Mouse (Mus musculus) kidney, postnatal 36 days (tissue): ENCODE data around the gene Hlf.

Source experiments
- DNase-seq, 2 experiments: peaks; one replicate each; pipeline ENCODE4 v3.0.0; 2021 to 2022; ENCODE audit warnings: mixed read lengths in 2 of 2

The Hlf gene

GRCm38 (mm10) chr11:90390817-90391173, at the start of gene Hlf:
Hlf (minus strand) TSS chr11:90390895.
- peak; percentile 90 to 95 for DNase-seq

DNA sequence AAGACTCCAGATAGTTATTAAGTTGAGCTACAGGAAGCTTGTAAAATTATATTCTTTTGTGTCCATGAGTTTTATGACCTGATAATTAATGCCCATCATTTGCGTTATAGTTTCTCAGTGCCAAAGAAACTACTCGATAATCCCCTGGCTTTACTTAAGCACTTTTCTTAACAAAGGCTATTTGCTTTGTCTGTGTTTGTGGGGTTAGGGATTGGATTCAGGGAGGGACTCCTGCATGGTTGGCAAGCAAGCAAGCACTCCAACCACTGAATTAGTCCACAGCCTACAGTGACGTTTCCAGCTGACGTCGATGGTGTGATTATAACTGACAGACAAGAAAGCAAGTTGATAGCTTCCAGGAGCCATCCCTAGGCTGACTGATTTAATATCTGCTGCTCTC, 48.1 kb upstream of the Hlf start:
- no peak for DNase-seq

DNA sequence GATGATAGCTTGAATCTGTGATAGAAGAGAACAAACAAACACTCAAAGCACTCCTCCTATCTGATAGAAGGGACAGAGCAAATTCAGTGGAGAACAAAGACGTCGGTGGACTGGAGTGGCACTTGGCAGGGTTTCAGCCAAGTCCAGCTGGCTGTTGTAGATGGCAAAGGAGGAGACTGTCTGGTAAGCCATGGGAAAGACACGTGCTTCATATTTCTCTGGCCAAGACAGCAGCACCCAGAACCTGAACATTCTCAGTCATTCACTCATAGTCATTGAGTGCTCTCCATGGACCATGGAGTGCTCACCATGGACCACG, 34.5 kb upstream of the Hlf start:
- DNase-seq = no peak

- no peak for DNase-seq
Observed at GRCm38 (mm10) chr11:90424334-90425206, 33.9 kb upstream of the Hlf start.

DNA sequence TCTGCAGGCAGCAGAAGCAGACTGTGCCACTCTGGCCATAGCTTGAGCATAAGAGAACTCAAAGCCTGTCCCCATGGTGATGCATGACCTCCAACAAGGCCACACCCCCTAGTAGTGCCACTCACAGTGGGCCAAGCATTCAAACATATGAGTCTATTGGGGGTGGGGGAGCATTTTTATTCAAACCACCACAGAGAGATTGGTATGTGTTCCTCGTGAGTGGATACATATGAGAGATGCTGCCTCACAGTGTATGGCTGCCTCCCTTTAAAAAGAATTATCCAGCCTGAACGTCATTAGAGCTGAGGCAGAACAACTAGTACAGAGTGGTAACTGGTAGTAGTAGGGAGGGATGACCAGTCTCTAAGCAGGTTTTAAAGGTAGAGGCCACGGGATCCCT, 33.2 kb upstream of the Hlf start:
- no peak for DNase-seq

DNA sequence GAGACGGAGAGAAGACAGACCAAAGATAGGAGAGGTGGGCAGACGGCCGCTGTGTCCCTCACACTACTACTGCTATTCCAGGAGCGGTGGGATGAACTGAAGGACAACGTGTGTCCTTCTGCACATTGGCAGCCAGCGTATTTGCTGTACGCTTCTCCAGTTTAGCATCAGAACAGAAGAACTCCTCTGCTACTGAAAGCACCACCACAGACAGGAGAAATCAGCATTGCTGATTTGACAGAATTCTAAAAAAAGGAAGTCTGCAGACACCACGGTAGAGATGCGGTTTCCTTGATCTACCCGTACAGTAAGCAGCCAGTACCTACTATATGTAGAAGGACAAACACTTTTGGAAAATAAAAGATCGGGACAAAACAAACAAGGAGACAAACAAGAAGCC, 29.0 kb upstream of the Hlf start:
- DNase-seq = no peak

DNA sequence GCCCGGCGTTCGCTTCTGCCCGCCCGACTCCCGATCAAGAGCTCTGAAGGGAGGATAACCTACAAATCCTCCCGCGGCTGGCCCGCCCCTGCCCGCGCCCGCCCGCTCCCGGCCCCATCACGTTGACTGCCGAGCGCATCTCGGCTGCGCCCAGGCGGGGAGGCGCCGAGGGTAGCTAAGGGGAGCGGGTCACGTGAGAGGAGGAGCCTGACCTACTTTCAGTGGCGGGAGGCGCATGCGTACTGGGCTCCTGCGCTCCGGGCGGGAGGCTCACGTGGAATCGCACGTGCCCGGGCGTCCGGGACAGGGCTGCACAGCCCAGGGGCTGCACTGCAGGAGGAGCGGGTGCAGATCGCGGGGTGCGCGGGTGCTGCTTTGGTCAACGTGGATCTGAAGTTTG, 27.2 kb upstream of the Hlf start:
- peak; percentile 99 to 100 for DNase-seq

GRCm38 (mm10) chr11:90417011-90417410, 26.3 kb upstream of the Hlf start:
- no peak for DNase-seq

GRCm38 (mm10) chr11:90398850-90399249, 8.2 kb upstream of the Hlf start:
- DNase-seq = no peak

GRCm38 (mm10) chr11:90391271-90392185, 833 bp upstream of the Hlf start:
- DNase-seq = no peak

- peak in 1 of 2 experiments; percentile 34 for DNase-seq
Observed at GRCm38 (mm10) chr11:90389902-90390816, 536 bp downstream of the Hlf start.

GRCm38 (mm10) chr11:90389174-90389901, 1.4 kb downstream of the Hlf start:
- peak; percentile 77 to 79 for DNase-seq

DNA sequence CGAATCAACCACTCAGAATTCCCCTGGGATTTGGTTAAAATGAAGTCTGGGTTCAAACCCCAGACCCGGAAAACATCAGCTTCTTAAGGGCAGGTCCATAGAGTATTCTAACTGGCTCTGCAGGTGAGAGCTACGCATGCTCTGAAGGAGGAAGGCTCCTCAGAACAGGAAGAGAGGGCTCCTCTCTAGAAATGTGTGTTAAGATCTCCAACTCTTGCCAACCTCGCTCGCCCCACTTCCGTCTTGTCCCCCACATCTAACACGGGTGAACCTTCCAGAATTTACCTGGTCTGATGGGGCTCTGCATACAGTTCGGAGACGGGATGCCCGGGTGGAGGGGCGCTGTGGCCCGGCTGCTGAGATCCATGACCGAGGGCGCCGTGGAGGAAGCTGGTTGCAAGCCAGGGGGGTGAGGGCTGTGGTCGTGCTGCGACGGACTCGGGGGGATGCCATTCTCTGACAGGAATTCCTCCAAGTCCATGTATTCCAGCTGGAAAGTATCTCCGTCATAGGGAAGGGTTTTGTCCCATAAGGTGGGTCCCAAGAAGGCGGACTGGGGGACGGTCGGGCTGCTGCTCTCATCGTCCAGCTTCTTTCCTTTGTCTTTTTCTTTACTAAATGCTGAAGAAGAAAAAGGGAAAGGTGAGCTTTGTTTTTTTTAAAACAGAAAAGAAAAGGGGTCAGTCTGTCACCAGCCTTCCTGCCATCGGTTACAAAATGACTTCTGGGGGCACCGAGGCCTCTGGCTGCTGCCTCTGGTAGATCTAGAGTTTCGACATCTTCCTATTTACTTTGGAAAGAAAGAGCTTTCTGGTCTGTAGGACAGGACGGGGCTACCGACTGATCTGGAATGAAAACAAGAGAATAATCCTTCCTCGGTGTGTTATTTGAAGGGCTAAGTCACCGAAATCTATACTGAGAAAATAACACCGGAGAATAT, 2.9 kb downstream of the Hlf start:
- peak in 1 of 2 experiments; percentile 21 for DNase-seq

- DNase-seq = peak; percentile 95
Observed at GRCm38 (mm10) chr11:90382005-90382611, 8.6 kb downstream of the Hlf start.

DNA sequence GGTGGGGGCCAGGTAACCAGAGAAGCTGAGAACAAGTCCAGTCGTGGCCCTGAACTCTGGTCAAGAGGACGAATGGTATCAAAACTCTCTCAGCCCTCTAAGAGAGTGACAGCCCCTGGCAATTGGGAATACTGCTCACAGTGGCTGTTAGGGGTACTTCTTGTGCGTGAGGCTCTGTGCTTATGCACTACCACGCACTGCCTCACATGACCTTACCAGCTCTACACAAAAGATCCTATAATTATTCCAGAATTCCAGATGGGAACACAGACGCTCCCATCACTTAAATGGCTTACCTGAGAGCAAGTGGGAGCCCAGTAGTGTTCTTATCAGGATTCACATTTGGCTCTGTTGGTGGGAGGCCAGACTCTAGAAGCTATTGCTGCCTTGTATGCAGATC, 9.6 kb downstream of the Hlf start:
- DNase-seq = no peak

- peak in 1 of 2 experiments; percentile 46 for DNase-seq
Observed at GRCm38 (mm10) chr11:90380131-90380685, 10.5 kb downstream of the Hlf start.

GRCm38 (mm10) chr11:90378008-90378407, 12.7 kb downstream of the Hlf start:
- peak in 1 of 2 experiments; percentile 45 for DNase-seq

- DNase-seq = no peak
Observed at GRCm38 (mm10) chr11:90376436-90376835, 14.3 kb downstream of the Hlf start.

- peak; percentile 71 to 75 for DNase-seq
Observed at GRCm38 (mm10) chr11:90371470-90372100, 19.1 kb downstream of the Hlf start.
